Mouse (Mus musculus) macrophage (primary cell): ENCODE measurements at regions not wholly inside any gene's neighbourhood (a gene's known extent, or its start where the extent isn't known, plus 50 kb on each side); places are given as distances from the start of the nearest gene placed in this dataset.
"Not testable (repeated sequence)": the region's sequence is repeated elsewhere in the genome, so short reads cannot be mapped to it uniquely, and the experiment has no call there.

Experiments
- H3K27ac ChIP-seq: fragments of 350-480 bp; formaldehyde crosslinking; 2 replicates; pipeline ENCODE4 v1.9.0; 2021
- H3K36me3 ChIP-seq: fragments of 350-480 bp; formaldehyde crosslinking; 2 replicates; pipeline ENCODE4 v1.9.0; 2021; ENCODE audit errors: inconsistent target
- H3K4me3 ChIP-seq: fragments of 350-480 bp; formaldehyde crosslinking; 2 replicates; pipeline ENCODE4 v1.9.0; 2021; ENCODE audit errors: inconsistent target
- H3K79me2 ChIP-seq: fragments of 350-480 bp; formaldehyde crosslinking; 2 replicates; pipeline ENCODE4 v1.9.0; 2021; ENCODE audit errors: inconsistent target
- WGBS: methylation state at CpG from one replicate; pipeline ENCODE4 v1.1.7; 2026; ENCODE audit warnings: inconsistent platforms; ENCODE audit not compliant: missing documents; 5-methylcytosine and 5-hydroxymethylcytosine counted together

DNA sequence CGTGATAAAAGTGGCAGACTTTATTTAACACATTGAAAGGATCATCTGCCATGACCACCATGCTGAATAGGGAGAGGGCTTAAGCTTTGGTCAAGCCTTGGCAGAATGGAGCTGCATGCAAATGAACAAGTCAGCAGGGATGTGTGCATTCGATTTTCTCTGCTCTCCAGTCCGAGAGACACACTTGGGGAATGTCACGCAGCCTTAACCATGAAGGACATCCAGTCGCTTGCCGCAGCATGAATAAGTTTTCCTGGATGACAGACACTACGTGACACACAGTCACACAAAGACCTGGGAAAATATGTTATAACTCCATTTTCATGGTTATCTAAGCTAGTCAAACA is 233.8 kb downstream of the Diras2 start:
- no peak overlapping the region for H3K4me3 ChIP-seq
- no peaks in the 10 kb centered on the region for H3K36me3 ChIP-seq
- H3K79me2 ChIP-seq: no peaks in the 10 kb centered on the region
- H3K27ac ChIP-seq: no peak overlapping the region
- 93% methylated on average over 7 of the region's 7 CpGs for WGBS

GRCm38 (mm10) chr13:52298362-52298761 is 232.7 kb downstream of the Diras2 start:
- Histone ChIP-seq H3K79me2 (no peaks in the 10 kb centered on the region), H3K27ac (no peak overlapping the region), H3K36me3 (no peaks in the 10 kb centered on the region), H3K4me3 (no peak overlapping the region)
- 95% methylated on average over 5 of the region's 5 CpGs for WGBS

DNA sequence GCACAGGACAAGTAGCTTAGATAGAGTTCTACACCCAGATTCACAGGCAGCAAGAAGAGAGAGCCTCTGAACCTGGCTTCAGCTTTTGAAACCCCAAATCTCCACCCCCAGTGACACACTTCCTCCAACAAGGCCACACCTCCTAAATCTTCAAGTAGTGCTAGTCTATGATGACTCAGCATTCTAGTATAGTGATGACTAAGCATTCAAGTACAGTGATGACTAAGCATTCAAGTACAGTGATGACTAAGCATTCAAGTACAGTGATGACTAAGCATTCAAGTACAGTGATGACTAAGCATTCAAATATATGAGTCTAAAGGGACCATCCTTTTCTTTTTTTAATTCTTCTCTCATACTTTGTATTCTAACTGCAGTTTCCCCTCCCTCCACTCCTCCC is 225.8 kb downstream of the Diras2 start:
- not testable (repeated sequence) for H3K27ac ChIP-seq, H3K36me3 ChIP-seq, H3K79me2 ChIP-seq, H3K4me3 ChIP-seq

DNA sequence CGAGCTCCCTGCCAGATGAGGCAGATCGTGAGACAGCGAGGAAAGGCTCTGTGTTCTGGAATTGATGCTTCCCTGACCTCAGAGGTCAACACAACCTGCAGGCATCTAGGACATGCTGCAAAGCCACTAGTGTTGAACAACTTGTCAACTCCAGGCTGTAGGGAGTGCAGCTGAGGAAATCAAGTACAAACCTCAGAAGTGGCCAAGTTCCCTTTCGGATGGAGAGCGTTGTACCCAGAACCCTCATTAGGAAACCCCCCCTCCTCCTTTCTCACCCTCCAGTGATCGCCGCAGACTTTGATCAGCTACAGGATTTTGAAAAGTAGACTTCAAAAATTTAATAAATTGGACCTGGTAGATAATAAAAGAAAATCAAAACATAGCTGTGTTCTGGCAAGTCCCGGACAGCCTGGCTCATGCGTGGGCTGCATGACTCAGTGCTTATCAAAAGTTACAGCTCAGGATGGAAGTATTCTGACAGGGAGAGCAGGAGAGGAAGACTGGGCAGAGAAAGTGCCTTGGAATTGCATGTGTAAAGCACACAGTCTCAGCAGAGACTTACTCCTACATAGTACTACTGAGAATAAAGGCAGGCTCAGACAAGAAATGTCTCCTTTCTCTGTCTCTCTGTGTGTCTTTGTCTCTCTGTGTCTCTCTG is 224.2 kb downstream of the Diras2 start:
- Histone ChIP-seq H3K79me2 (no peaks in the 10 kb centered on the region), H3K36me3 (no peaks in the 10 kb centered on the region), H3K27ac (no peak overlapping the region), H3K4me3 (no peak overlapping the region)
- 15% methylated on average over 9 of the region's 9 CpGs for WGBS

- H3K79me2 ChIP-seq: no peaks in the 10 kb centered on the region
- no peaks in the 10 kb centered on the region for H3K36me3 ChIP-seq
- H3K27ac ChIP-seq: no peak overlapping the region
- H3K4me3 ChIP-seq: no peak overlapping the region
- 92% methylated on average over 2 of the region's 2 CpGs for WGBS
These were observed 220.1 kb downstream of the Diras2 start for GRCm38 (mm10) chr13:52310954-52311353.

DNA sequence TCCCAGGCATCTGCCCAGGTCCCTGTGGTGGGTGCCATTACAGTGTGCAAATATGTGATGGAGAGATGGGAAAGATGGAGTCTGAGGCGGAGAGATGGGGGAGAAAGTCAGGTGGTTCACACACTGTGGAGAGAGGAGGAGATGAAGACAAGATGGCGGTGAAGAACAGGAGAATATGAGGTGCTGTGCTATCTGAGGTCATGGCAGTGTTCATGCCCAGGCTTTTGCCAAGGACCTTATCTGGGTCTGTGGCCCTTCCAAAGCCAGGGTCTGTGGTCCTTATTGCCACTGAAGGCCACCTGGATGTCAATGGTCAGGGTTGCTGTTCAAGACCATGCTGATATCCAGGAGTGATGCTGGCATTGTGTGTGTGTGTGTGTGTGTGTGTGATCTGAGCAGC is 212.8 kb downstream of the Diras2 start:
- no peaks in the 10 kb centered on the region for H3K79me2 ChIP-seq
- H3K27ac ChIP-seq: no peak overlapping the region
- H3K36me3 ChIP-seq: no peaks in the 10 kb centered on the region
- no peak overlapping the region for H3K4me3 ChIP-seq
- no CpG with 5 or more reads among the region's 2 CpGs for WGBS

DNA sequence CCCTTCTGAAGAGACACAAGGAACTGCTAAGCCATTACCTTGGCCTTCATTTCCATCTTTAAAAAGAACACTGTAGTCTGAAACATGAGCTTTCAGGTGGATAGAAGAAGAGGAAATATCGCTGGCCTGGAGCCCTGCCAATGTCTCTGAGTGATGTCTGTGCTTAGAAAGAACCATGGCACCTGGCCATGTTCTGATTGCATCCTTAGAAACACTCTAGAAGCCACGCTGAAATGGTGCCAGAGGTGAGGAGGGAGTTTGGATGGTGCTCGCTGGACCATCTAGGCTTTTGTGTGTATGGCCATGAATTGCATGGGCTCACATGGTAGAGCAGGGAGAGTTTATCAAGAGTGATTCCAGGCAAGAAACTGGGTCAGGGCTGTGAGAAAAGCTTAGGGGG is 207.4 kb downstream of the Diras2 start:
- 36% methylated on average over 3 of the region's 3 CpGs for whole genome bisulfite sequencing

DNA sequence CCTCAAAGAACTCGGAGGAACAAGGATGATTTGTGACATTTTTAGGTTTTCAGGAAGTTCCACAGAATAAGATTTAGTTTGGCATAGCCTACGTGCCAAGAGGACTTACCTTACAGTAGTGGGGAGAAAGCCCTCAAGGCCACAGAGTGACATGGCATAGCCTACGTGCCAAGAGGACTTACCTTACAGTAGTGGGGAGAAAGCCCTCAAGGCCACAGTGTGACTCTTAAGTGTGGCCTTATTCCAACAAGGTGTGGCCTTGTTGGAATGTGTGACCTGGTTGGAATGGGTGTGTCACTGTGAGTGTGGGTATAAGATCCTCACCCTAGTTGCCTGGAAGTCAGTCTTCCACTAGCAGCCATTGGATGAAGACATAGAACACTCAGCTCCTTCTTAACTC is 206.7 kb downstream of the Diras2 start:
- WGBS: 57% methylated on average over 3 of the region's 3 CpGs
- H3K4me3 ChIP-seq, H3K36me3 ChIP-seq, H3K27ac ChIP-seq, H3K79me2 ChIP-seq: not testable (repeated sequence)

More for the DNA sequence above, 207.4 kb downstream of the Diras2 start:
- H3K36me3 ChIP-seq: no peaks in the 10 kb centered on the region
- no peak overlapping the region for H3K4me3 ChIP-seq
- no peak overlapping the region for H3K27ac ChIP-seq
- no peaks in the 10 kb centered on the region for H3K79me2 ChIP-seq

DNA sequence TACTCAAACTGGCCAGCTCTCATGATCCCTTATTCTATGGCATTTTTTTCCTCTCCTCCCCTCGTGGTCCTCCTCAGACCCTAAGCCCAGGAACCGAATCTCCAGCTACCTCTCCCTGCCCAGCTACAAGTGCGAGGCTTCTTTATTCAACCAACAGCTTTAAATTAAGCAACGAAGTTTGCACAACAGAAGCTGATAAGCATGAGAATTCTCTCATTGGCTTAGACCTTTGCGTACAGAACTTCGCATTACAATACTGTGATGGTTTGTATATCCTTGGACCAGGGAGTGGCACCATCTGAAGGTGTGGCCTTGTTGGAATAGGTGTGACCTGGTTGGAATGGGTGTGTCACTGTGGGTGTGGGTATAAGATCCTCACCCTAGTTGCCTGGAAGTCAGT is 205.4 kb downstream of the Diras2 start:
- not testable (repeated sequence) for H3K36me3 ChIP-seq, H3K79me2 ChIP-seq
- WGBS: 86% methylated on average over 6 of the region's 6 CpGs

GRCm38 (mm10) chr13:52327734-52328133 is 203.3 kb downstream of the Diras2 start:
- Histone ChIP-seq H3K36me3 (no peaks in the 10 kb centered on the region), H3K79me2 (no peaks in the 10 kb centered on the region), H3K27ac (no peak overlapping the region), H3K4me3 (no peak overlapping the region)
- WGBS: 96% methylated on average over 9 of the region's 9 CpGs

More for the DNA sequence above, 205.4 kb downstream of the Diras2 start:
- not testable (repeated sequence) for H3K27ac ChIP-seq, H3K4me3 ChIP-seq

DNA sequence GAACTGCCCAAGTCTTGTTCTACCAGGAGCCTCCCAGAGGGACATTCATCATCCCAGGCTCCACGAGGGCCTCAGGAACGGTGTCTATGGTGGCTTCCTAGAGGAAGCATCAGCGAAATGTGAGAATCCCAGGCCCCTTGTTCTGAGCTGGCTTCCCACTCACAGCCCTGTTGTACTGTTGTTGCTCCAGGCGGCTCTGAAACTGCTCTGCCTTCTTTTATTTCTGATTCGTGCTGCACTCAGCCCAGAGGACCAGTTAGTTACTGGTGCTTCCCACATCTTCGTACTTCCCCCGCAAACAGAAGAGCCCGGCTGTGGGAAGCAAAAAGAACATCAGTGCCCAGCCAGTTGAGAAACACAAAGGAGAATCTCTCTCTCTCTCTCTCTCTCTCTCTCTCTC is 202.3 kb downstream of the Diras2 start:
- Histone ChIP-seq H3K36me3 (no peaks in the 10 kb centered on the region), H3K27ac (no peak overlapping the region), H3K79me2 (no peaks in the 10 kb centered on the region), H3K4me3 (no peak overlapping the region)
- WGBS: 69% methylated on average over 7 of the region's 8 CpGs

DNA sequence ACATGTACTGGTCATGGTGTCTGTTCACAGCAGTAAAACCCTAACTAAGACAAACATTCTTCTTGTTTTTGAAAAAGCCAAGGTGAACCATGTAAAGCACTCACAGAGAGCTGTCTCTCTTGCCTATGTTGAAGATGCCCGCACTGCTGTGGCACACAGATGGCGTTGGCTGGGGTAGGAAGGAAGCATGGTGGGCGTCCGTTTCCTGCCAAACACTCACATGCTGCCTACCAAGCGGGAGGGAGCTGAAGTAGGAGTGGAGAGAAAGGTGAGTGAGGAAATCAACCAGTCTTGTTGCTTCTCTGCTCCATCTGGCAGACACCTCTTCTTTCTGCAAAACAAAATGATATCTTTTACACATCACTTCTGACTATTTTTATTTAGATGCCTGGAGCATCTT is 200.0 kb downstream of the Diras2 start:
- no peak overlapping the region for H3K4me3 ChIP-seq
- no peaks in the 10 kb centered on the region for H3K36me3 ChIP-seq
- no peaks in the 10 kb centered on the region for H3K79me2 ChIP-seq
- H3K27ac ChIP-seq: no peak overlapping the region
- WGBS: 13% methylated on average over 5 of the region's 5 CpGs

GRCm38 (mm10) chr13:52334962-52335361 is 196.1 kb downstream of the Diras2 start:
- no peaks in the 10 kb centered on the region for H3K36me3 ChIP-seq
- no peaks in the 10 kb centered on the region for H3K79me2 ChIP-seq
- H3K27ac ChIP-seq: no peak overlapping the region
- WGBS: 9% methylated on average over 3 of the region's 3 CpGs
- H3K4me3 ChIP-seq: no peak overlapping the region

GRCm38 (mm10) chr13:52337936-52338335 is 193.1 kb downstream of the Diras2 start:
- WGBS: 90% methylated on average over 7 of the region's 7 CpGs
- no peaks in the 10 kb centered on the region for H3K36me3 ChIP-seq
- H3K79me2 ChIP-seq: no peaks in the 10 kb centered on the region
- no peak overlapping the region for H3K27ac ChIP-seq
- H3K4me3 ChIP-seq: no peak overlapping the region

- no peaks in the 10 kb centered on the region for H3K36me3 ChIP-seq
- H3K27ac ChIP-seq: no peak overlapping the region
- 96% methylated on average over 10 of the region's 10 CpGs for WGBS
- no peaks in the 10 kb centered on the region for H3K79me2 ChIP-seq
- no peak overlapping the region for H3K4me3 ChIP-seq
These were observed 191.9 kb downstream of the Diras2 start for GRCm38 (mm10) chr13:52339156-52339555.

DNA sequence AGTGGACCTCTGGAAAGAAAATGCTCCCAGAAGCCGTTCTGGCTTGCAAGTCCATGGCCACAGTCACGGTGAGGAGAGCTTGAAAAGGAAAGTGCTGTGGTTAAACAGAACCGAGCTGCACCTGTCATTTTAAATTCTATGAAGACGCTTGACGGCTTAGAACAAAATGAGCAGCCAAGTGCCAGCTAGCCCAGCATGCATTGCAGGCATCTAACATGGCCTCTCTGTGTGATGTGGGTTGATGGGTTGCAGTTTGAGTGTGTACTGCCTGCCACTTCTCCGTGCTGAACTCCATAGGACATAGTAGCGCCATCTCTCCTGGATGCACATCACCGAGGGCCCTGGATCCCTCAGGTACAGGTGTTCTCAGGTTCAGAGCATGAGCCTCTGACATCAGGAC is 189.1 kb downstream of the Diras2 start:
- no peak overlapping the region for H3K27ac ChIP-seq
- WGBS: 49% methylated on average over 8 of the region's 8 CpGs
- H3K4me3 ChIP-seq: no peak overlapping the region

More for the DNA sequence above, 189.1 kb downstream of the Diras2 start:
- Histone ChIP-seq H3K36me3 (no peaks in the 10 kb centered on the region), H3K79me2 (no peaks in the 10 kb centered on the region)
